Comparison of ENCODE assay signal across 24 mouse cellular contexts in the genomic region with DNA sequence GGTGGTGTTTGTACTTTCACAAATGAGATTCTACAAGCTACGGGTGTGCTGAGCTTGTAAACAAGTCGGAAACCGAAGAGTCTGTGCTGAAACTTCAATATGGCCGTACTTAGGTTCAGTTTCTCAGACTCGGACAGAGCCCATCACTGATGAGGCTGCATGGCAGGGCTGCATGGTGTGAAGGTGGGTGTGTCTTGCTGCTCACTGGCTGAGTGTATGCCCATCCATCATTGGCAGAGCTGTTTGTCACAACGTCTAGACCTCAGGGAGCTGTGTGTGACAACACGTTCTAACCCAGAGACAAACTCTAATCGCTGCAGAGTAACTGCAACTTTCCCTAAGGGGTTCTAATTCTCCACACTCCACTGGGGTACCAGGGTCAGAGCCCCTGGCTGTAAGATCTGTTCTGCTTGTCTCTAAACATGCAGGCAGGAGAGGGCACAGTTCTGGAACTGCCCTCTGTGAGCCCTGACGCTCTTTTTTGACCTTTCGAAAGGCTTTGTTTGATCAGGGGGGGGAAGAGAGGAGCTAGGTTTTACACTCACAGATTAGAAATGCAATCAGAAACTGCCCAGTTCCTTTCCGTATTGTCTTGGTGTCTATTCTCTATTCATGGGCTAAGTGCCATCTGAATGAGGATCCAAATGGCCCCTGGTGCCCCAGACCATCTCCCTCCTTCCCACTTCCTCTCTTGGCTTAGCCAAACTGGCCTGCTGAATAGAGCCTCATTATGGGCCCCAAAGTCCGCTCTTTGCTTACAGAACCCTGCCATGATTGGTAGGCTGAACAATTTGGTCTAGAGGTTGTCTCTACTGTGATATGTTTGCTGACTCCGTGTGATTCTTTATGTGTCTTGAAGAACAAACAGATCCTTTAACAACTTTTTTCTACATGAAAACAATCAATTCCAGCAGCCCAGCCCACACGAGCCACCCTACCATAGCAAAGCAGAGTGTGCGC.
DNase-seq lines count a peak whose midpoint lies in the region; ATAC-seq and TF ChIP-seq lines count a peak whose summit lies in the region.
"Had no signal": no experiment of that assay in that cellular context is flagged by ENCODE, and none has a peak within 500 bp of the region (broad histone marks: within the 10 kb centered on the region; RNA-seq: fewer than 3 reads in every experiment).

No protein-coding gene starts in this region.

- no peaks in the 10 kb centered on the region for H3K27me3 ChIP-seq in heart, embryonic 10.5 days (ENCODE audit: insufficient read depth, poor library complexity, severe bottlenecking)
- H3K27me3 ChIP-seq in liver, adult 2 months (ENCODE audit: control insufficient read depth, insufficient read depth, low read length), result no peaks in the 10 kb centered on the region
- no peaks in the 10 kb centered on the region for H3K27me3 ChIP-seq in liver, embryonic 11.5 days (replicated peaks; ENCODE audit: control insufficient read depth, insufficient read depth, low read length)
- no peaks in the 10 kb centered on the region for H3K27me3 ChIP-seq in liver, postnatal 0 days (ENCODE audit: insufficient read depth, low read length)
- H3K27me3 ChIP-seq in thymus, adult 2 months (ENCODE audit: control insufficient read depth, insufficient read depth, low read length), result no peaks in the 10 kb centered on the region
- H3K27me3 ChIP-seq: embryonic facial prominence, embryonic 15.5 days; forebrain, embryonic 15.5 days; heart, embryonic 15.5 days; megakaryocyte, embryonic 14.5 days had no signal

- H3K4me2 ChIP-seq in liver, embryonic 11.5 days, result no peak overlapping the region
- H3K4me2 ChIP-seq in liver, postnatal 0 days (ENCODE audit: low read depth, low read length), result no peak overlapping the region; the same call in 1 of the 2 replicates
- H3K4me2 ChIP-seq: embryonic facial prominence, embryonic 15.5 days; forebrain, embryonic 15.5 days; heart, embryonic 15.5 days had no signal

- no peak overlapping the region for H3K9ac ChIP-seq in liver, adult 2 months (ENCODE audit: low read depth, low read length)
- no peak overlapping the region for H3K9ac ChIP-seq in liver, embryonic 11.5 days (ENCODE audit: low read depth, low read length)
- no peak overlapping the region for H3K9ac ChIP-seq in liver, postnatal 0 days (replicated peaks)
- H3K9ac ChIP-seq: embryonic facial prominence, embryonic 15.5 days; forebrain, embryonic 15.5 days; heart, embryonic 15.5 days had no signal

- no peak overlapping the region for H3K4me3 ChIP-seq in heart, embryonic 10.5 days
- H3K4me3 ChIP-seq in liver, adult 2 months (ENCODE audit: insufficient read depth, low read depth, low read length), result no peak overlapping the region
- no peak overlapping the region for H3K4me3 ChIP-seq in liver, embryonic 11.5 days (ENCODE audit: low read depth, low read length)
- H3K4me3 ChIP-seq in liver, postnatal 0 days (ENCODE audit: low read depth, low read length), result no peak overlapping the region
- no peak overlapping the region for H3K4me3 ChIP-seq in thymus, adult 2 months (ENCODE audit: control insufficient read depth, insufficient read depth, low read length)
- H3K4me3 ChIP-seq: embryonic facial prominence, embryonic 15.5 days; forebrain, embryonic 15.5 days; heart, embryonic 15.5 days; limb, embryonic 10.5 days; megakaryocyte, embryonic 14.5 days; myocyte had no signal

- H3K27ac ChIP-seq in heart, embryonic 10.5 days, result no peak overlapping the region
- H3K27ac ChIP-seq in liver, adult 2 months (replicated peaks; ENCODE audit: insufficient read depth, low read depth, low read length), result peak overlapping the region; percentile 65
- peak overlapping the region; percentile 43; the same call in 1 of the 2 replicates for H3K27ac ChIP-seq in liver, embryonic 11.5 days (ENCODE audit: low read depth, low read length)
- peak overlapping the region; percentile 63 for H3K27ac ChIP-seq in liver, postnatal 0 days (ENCODE audit: low read depth)
- H3K27ac ChIP-seq in thymus, adult 2 months (ENCODE audit: control insufficient read depth, insufficient read depth, low read length), result no peak overlapping the region
- H3K27ac ChIP-seq: embryonic facial prominence, embryonic 15.5 days; forebrain, embryonic 15.5 days; heart, embryonic 15.5 days; kidney, postnatal 0 days; limb, embryonic 10.5 days; stomach, postnatal 0 days had no signal

- TF ChIP-seq POLR2A in liver, adult 2 months (IDR thresholded peaks at IDR 0.05; ENCODE audit: extremely low read depth, insufficient read depth, low read length), result no peak
- no peak for TF ChIP-seq POLR2A in thymus, adult 2 months (IDR thresholded peaks at IDR 0.05; ENCODE audit: control insufficient read depth, extremely low read depth, insufficient read depth, low read length, poor library complexity)

- H3K4me1 ChIP-seq in heart, embryonic 10.5 days, result no peaks in the 10 kb centered on the region
- H3K4me1 ChIP-seq in liver, adult 2 months (ENCODE audit: control insufficient read depth, insufficient read depth, low read length), result peaks cover 6% of the 10 kb centered on the region; the same call in 1 of the 2 replicates
- H3K4me1 ChIP-seq in liver, embryonic 11.5 days (replicated peaks; ENCODE audit: control insufficient read depth, insufficient read depth, low read length), result no peaks in the 10 kb centered on the region
- no peaks in the 10 kb centered on the region; the same call in 1 of the 2 replicates for H3K4me1 ChIP-seq in liver, postnatal 0 days (ENCODE audit: insufficient read depth)
- H3K4me1 ChIP-seq in thymus, adult 2 months (replicated peaks; ENCODE audit: control insufficient read depth, insufficient read depth, low read length), result no peaks in the 10 kb centered on the region
- H3K4me1 ChIP-seq: embryonic facial prominence, embryonic 15.5 days; forebrain, embryonic 15.5 days; heart, embryonic 15.5 days; megakaryocyte, embryonic 14.5 days had no signal

- 80% methylated on average over 15 of the region's 15 CpGs for WGBS in heart, embryonic 10.5 days
- WGBS in liver, adult 2 months, result 46% methylated on average over 15 of the region's 15 CpGs
- WGBS in liver, embryonic 11.5 days, result 73% methylated on average over 15 of the region's 15 CpGs
- 61% methylated on average over 15 of the region's 15 CpGs for WGBS in liver, postnatal 0 days (ENCODE audit: insufficient replicate concordance)
- 91% methylated on average over 15 of the region's 15 CpGs for WGBS in thymus, adult 2 months

- H3K9me3 ChIP-seq in heart, embryonic 10.5 days, result no peaks in the 10 kb centered on the region
- H3K9me3 ChIP-seq in liver, embryonic 11.5 days (ENCODE audit: control insufficient read depth, low read length), result no peaks in the 10 kb centered on the region
- H3K9me3 ChIP-seq in liver, postnatal 0 days (ENCODE audit: low read length), result no peaks in the 10 kb centered on the region
- H3K9me3 ChIP-seq: embryonic facial prominence, embryonic 15.5 days; forebrain, embryonic 15.5 days; heart, embryonic 15.5 days; limb, embryonic 10.5 days; megakaryocyte, embryonic 14.5 days had no signal

- ATAC-seq in liver, embryonic 11.5 days (replicated peaks; ENCODE audit: low FRiP score), result peak; percentile 31; the same call in 1 of the 2 replicates
- peak; percentile 84 for ATAC-seq in liver, postnatal 0 days
- ATAC-seq: forebrain, embryonic 15.5 days had no signal

- no peak for TF ChIP-seq EP300 in liver, postnatal 0 days (IDR thresholded peaks at IDR 0.05; ENCODE audit: low read depth)

- no peak for TF ChIP-seq CTCF in liver, adult 2 months (IDR thresholded peaks at IDR 0.05; ENCODE audit: low read depth, low read length)
- TF ChIP-seq CTCF in liver, postnatal 0 days (IDR thresholded peaks at IDR 0.05; ENCODE audit: low read depth), result no peak
- TF ChIP-seq CTCF in thymus, adult 2 months (IDR thresholded peaks at IDR 0.05; ENCODE audit: borderline replicate concordance, control insufficient read depth, extremely low read depth, insufficient read depth, low read length, poor library complexity), result no peak

- H3K36me3 ChIP-seq in heart, embryonic 10.5 days, result no peaks in the 10 kb centered on the region
- H3K36me3 ChIP-seq in liver, adult 2 months (ENCODE audit: control insufficient read depth, insufficient read depth, low read length), result no peaks in the 10 kb centered on the region
- no peaks in the 10 kb centered on the region for H3K36me3 ChIP-seq in liver, embryonic 11.5 days (ENCODE audit: control insufficient read depth, insufficient read depth, low read length)
- no peaks in the 10 kb centered on the region for H3K36me3 ChIP-seq in liver, postnatal 0 days (replicated peaks; ENCODE audit: insufficient read depth, low read length)
- H3K36me3 ChIP-seq in thymus, adult 2 months (ENCODE audit: control insufficient read depth, insufficient read depth, low read length), result no peaks in the 10 kb centered on the region
- H3K36me3 ChIP-seq: embryonic facial prominence, embryonic 15.5 days; heart, embryonic 15.5 days; limb, embryonic 10.5 days had no signal

- DNase-seq in heart, adult 11 months, result peak; percentile 78
- DNase-seq in heart, embryonic 10.5 days (ENCODE audit: low spot score), result no peak
- DNase-seq in liver, adult 2 months (ENCODE audit: extremely low read depth, low read depth, low spot score), result peak; percentile 67
- no peak for DNase-seq in liver
- DNase-seq in liver, embryonic 11.5 days (ENCODE audit: low spot score), result no peak
- peak; percentile 16 for DNase-seq in liver, postnatal 0 days
- no peak for DNase-seq in thymus, adult 2 months
- no peak for DNase-seq in urinary bladder, adult 2 months (ENCODE audit: low spot score)
- DNase-seq: adrenal gland, postnatal 36 days; cerebellum, adult 9-10 months; gastrocnemius, postnatal 14 days; heart, postnatal 36 days; kidney, adult 2 months; lung, adult 18-20 months; lung, postnatal 36 days; midbrain, embryonic 14.5 days had no signal

- H3K79me2 ChIP-seq in liver, adult 2 months (ENCODE audit: control insufficient read depth, insufficient read depth, low read length), result no peaks in the 10 kb centered on the region

Comparison
In these comparisons a context has a peak if more than half of its experiments do, and no peak if none do; other contexts are left out.
1. DNase-seq: peak in heart, adult 11 months (single experiment), liver, adult 2 months (single experiment) and liver, postnatal 0 days (single experiment); none in heart, embryonic 10.5 days (single experiment), liver (single experiment), liver, embryonic 11.5 days (single experiment), thymus, adult 2 months (single experiment) and urinary bladder, adult 2 months (single experiment).
2. H3K27ac ChIP-seq: peak in liver, adult 2 months (single experiment), liver, embryonic 11.5 days (single experiment) and liver, postnatal 0 days (single experiment); none in heart, embryonic 10.5 days (single experiment) and thymus, adult 2 months (single experiment).